Mouse (Mus musculus) gonadal fat pad, adult 2 months (tissue): Measurements from ENCODE around the gene Faf1. TPM values are rescaled to one million over a fixed set of nuclear protein-coding genes. Genes with fewer than 3 reads are reported as not detected.

Experiments used
- DNase-seq: peaks from one replicate; pipeline ENCODE4 v3.0.0-alpha.2; 2012; ENCODE audit warnings: low read depth
- polyA plus RNA-seq: library from polyadenylated mRNA; depleted of rRNA; stranded (reverse); fragments of >200 nt; gene quantifications from 2 replicates; pipeline ENCODE4 v1.2.3, GENCODE M21; 2012; rRNA removed

Faf1 gene
- 11.1 and 11.2 TPM in 2 replicates for polyA plus RNA-seq

DNA sequence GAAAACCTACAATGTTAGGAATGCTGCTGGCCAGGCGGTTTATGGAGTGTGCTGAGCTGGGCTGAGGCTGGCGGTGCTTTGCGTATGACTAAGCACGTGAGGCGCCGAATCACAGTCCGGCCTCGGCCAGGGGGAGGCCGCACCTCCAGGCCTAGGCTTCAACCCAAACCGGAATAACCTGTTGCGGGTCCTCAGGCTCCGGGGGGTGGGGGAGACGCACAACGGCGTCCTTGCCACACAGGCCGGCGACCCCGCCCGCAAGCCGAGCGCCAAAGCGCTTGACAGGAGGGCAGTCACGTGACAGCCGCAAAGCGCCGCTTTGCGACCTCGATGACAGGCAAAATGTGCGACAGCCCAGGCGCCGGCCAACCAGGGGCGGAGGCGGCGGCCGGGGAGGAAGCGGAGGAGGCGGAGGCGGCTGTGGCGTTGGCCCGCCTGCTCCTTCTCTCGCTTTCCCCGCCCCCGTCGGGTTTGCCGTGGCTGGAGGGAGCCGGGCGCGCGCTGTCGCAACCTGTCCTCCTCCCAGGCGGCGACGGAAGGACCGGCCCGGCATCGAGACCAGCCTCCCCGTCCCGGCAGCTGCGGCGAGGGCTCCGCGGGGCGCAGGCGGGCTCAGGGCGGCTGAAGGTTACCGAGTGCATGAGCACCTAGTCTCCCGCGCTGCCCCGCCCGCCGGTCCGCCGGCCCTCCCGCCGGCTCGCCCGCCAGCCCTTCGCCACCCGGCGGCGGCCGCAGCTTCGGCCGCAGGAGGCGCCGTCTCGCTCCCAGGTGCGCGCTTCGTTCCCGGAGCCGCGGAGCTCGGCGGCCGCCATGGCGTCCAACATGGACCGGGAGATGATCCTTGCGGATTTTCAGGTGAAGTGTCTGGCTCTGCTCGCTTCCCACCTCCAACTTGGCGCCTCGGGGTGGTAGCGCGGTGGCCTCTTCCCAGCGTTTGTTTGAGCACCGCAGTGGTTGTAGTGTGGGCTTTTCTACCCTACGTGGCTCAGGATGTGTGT lies at the start of gene Faf1:
Faf1 (plus strand) TSS at position 371 of the 998 bp plus-strand sequence.
- DNase-seq = no peak

DNA sequence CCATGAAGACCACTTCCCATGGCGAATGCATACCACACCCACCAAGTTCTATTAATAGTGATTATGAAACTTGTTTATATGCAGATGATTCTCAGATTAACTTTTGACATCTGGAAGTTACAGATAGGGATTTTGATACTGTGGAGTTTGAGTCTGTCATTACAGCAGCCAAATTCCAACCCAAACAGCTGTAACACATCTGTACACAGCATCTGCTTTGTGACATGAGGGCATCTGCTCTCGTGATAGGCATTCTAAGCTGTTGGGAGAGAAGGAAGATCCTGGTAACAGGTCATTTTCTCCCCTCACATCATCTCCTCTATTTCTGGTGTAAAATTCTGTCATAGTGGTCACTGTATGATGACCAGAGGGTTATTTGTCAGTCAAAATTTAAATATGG lies 46.2 kb upstream of the Faf1 start:
- no peak for DNase-seq

DNA sequence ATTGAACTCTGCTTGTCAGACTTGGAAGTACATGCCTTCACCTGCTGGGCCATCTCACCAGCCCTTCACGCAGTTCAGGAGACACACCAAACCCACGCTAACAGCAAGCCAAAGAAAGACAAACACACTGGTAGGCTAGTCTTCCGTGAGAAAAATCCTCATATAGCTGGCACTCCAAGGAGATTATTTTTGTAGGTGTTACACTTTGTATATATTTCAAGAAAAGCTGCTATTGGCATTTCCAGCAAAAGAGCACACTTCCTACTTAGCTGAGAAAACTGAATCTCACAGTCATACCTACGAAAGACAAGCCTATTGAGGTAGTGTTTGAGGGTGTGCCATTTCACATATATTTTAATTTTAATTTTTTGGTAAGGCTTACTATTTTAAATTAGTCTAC lies 45.4 kb upstream of the Faf1 start:
- no peak for DNase-seq

DNA sequence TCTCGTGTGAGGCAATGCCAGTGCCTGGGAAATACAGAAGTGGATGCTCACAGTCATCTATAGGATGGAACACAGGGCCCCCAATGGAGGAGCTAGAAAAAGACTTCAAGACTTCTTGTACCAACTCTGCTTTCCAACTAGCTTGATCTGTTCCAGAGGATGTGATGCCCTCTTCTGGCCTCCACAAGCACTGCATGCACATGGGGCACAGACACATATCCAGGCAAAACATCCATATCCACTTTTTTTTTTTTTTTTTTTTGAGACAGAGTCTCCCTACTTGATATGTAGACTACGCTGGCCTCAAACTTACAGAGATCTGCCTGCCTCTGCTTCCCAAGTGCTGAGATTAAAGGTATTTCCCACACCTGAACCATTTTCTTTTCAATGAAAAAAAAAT lies 41.4 kb upstream of the Faf1 start:
- DNase-seq = no peak

DNA sequence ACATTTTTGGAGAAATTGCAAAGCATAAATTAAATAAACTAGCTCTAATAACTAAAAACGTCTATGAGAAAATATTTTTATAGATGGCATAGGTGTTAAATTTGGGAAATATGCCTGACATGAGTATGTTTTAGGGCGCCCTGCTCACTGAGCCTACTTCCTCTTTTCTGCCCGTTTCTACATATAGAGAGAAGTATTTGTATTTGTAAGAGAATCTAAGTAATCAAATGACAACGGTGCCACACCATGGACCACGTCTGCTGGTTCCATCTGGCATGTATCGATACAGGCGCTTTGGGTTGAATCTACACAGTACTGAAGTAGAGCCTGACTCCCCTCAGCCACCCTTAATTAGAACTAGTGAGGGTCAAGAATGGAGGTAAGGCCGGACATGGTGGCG lies 37.0 kb upstream of the Faf1 start:
- no peak for DNase-seq

DNA sequence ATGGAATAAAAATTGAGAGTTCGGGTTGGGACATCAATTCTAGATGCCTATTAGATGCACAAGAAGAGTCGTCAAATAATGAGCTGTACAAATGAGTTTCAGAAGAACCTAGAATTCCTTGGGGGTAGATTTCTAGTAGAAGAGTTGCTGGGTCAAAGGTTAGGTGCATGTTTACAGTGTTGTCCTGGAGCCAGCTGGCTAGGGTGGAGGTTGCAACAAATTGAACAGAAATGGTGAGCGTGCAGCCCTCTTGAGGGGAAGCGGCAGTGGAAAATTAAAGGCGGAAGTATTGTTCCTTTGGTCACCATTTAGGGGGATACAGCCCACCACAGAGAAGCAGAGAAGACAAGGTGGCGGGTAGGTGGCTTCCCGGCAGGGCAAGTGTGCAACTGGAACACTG lies 36.2 kb upstream of the Faf1 start:
- no peak for DNase-seq

DNA sequence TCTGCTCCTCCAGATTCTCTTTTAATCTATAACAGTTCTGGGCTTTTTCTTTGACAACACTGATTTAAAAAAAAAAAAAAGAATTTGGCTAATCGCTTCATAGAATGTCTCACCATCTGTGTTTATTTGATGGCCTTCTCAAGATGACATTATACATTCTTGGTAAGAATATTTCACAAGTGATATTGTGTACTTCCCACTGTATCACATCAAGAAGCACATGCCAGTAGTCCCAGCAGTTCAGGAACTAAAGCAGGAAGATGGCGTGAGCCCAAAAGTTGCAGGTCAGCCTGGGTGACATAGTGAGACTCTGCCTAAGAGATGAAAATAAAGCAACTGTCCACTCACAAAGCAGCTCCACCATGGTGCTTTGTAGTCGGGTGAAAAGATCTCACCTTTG lies 34.9 kb upstream of the Faf1 start:
- no peak for DNase-seq

DNA sequence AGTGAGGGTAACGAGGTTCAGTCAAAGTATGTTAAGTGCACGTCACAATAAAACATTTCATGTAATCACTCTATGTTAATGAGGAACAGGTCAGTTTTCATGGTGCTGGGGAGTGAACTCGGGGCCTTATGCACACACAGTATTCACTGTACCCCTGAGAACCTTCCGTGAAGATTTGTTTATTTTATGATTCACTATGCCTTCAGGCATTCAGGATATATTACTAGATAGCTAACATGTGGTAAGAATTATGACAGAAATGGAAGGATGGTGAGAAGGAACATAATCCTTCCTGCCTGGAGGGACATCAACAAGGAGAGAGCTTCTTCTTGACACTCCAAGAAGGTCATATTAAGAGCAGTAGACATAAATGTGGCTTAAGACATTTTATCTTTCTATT lies 29.1 kb upstream of the Faf1 start:
- DNase-seq = no peak

DNA sequence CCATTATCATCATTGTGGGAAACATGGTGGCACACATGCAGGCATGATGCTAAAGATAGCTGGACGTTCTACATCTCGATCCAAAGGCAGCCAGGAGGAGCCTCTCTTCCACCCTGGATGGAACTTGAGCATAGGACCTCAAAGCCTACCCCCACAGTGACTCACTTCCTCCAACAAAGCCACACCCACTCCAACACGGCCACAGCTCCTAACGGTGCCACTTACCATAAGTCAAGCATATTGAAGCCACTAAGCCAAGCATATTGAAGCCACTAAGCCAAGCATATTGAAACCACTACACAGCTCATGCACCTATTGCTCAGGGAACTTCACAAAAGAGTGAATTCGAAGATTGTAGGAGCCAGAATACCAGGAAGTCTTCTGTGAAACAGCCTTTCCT lies 27.1 kb upstream of the Faf1 start:
- no peak for DNase-seq

DNA sequence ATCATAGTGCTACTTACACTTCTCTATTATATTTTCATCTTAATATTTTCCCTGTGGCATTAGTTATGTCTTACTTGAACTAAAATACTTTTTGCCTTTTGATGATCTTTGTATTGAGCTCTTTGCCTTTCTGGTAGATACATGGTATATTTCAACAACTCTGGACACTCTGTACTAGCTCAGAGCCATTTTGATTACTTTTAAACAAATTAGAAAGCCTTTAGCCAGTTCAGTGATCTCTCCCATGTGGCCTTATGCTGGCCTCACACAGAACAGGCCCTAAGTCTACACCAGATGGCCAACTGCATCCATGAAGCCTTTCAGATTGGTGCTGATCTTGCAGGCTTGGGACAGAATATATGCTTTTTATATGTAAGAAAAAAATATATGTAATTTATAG lies 23.1 kb upstream of the Faf1 start:
- no peak for DNase-seq

DNA sequence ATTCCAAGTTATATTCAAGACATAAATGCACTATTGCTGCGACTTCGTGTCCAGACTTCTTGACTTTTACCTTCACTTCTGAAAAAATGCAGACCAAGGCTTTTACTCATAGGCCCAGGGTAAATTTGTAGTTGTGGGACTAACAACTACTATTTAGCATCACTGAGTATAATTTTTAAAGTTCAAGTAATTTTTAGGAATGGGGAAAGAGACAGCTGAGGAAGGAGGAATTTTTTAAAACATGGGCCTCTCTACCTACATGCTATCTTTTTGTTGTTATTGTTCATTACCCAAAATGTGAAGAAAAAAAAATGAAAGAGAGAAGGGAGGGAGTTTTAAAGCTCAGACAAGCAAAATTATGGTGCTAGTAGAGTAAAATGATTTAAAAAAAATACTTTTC lies 21.7 kb upstream of the Faf1 start:
- no peak for DNase-seq

DNA sequence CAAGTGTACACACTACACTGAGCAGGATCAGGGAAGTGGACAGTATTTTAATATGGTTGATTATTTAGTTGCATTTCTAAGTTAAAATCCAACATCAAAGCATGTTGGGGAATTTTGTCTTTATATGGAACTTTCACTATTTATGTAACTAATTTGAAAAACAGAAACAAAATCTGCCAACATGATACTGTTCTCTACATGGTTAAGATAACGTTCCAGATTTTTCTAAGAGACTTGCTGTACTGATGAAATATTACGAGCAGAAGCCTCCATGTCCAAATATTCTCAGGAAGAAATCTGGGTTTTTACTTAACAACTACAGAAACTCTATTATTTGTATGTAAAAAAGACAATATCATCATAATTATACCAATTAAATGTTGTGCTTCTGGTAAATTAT lies 20.6 kb upstream of the Faf1 start:
- no peak for DNase-seq

DNA sequence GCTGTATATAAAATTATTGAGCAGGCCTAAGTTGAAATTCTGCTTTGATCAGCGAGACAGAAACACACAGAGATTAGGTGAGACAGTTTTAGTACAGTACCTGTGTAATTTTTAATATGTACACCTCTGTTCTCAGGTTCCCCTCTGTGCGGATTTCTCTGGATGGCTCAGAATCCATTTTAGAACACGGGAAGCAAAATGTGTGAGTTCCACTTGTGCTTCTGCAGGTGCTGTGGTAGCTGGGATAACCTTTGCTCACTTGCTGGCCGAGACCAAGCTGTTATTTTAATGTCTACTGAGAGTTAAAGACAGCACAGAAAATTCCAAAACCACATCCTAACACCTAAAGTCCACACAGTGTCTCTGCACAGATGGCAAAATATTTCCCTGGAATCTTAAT lies 20.1 kb upstream of the Faf1 start:
- no peak for DNase-seq

DNA sequence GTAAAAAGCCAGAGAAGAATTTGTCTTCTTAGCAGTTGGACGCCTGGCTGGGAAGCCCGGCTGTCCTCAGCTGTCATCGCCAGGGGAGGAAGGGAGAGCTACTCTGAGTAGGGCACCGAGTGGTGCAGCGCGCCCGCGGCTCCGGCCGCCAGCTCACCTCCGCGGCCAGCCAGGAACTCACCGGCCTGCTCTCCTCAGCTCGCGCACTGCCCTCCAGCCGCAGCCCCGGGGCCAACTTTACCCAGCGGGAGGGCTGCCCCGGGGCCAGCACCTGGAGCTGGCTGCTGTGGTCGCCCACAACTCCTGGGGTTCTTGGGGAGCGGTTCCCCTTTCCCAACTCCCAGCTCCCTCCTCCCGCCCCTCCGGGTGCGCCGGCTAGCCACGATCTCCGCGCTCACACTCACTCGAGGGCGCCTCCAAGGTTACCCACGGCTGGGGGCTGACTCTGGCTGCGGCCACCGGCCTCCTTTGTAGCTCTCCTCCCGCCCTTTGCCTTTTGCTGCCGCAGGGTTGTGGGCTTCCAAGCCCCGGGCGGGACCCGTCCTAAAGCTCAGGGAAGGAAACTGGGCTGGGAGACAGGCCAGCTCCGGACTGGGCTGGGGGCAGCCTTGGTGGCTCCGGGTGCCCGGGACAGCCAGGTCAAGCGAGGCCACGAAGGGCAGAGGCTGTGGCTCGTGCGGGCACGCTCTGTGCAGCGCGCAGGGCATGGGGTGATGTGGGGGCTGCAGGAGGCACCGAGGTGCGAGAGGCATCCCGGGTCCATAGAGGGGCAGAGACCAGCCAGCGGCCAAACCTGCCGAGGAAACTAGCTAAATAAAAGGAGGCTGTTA lies 19.2 kb upstream of the Faf1 start:
- DNase-seq = no peak

DNA sequence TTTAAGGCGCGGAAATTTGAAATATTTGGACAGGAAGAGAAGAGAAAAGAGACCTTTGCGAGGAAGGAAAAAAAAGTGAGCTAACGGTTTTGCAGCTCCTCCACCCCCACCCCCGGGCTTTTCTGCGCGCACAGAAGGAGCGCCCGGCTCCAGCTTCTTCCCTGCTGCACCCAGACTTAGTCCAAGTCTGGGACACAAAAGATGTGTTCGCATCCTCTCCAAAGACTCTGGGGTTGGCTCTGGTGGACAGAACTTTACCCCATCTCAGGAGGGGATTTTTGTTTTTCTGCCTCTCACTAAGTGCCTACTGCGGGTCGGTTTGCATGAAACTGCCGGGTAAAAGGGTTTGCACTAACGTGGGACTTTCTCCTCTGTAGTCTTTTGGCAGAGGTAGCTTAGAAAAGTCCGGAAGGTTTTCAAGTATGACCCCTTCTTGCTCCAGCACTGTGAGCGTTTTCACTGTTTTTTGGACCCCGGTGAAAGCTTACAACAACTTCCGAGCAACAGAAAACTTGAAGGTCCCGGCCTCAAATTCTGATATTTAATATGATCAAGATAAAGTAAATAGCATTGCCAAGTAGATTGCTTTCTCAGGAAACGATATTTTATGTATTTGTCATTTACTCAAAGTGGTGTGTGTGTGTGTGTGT lies 18.4 kb upstream of the Faf1 start:
- no peak for DNase-seq

DNA sequence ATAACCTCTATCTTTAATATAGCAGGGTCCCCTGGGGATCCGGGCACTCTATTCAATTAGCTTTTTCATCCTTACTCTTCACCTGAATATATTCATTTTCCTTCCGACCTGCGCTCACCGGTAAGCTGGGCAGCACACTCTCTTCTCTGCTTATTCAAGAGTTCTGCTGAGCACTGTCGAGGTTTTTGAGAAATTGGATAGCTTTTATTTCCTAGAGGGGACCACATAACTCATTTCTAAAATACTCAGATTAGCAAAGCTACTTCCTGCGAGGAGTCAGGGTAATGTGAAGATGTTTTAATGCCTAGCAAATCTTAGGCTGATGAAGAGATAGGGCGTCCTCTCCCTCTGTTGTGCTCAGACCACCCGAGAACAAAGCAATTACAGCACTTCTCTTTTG lies 17.6 kb upstream of the Faf1 start:
- DNase-seq = no peak

DNA sequence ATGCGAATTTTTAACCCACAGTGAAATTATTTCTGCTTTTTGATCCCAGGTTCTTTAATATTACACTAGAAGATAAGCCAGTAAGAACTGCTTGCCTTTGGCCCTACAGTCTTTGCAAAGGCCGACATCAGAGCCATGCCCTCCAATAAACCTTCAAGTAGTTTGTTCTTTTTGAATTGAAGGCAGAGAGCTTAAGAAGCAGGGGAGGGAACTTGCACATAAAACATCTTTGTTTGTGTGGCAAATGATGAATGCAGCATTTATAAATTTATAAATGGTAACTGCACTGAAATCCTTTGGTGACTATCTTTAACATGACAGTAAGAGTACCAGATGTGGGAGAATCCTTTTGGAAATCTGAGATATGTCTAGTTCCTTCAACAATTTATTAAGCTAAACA lies 16.8 kb upstream of the Faf1 start:
- no peak for DNase-seq

DNA sequence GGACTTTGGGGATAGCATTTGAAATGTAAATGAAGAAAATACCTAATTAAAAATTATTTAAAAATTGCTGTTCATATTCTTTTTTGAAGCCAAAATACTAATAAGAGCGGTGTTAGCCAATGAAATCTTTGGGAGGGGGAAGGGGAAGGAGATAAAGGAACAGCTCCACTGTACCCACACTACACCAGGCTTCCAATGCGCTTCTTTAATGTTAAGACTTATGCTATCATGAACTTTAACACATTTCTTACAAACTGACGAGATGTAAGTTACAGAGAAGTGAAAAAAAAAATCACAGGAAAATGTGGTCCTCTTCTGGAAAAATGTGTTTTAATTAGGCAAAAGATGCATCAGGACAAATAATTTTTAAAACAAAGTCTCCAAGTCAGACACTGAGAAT lies 15.8 kb upstream of the Faf1 start:
- no peak for DNase-seq

DNA sequence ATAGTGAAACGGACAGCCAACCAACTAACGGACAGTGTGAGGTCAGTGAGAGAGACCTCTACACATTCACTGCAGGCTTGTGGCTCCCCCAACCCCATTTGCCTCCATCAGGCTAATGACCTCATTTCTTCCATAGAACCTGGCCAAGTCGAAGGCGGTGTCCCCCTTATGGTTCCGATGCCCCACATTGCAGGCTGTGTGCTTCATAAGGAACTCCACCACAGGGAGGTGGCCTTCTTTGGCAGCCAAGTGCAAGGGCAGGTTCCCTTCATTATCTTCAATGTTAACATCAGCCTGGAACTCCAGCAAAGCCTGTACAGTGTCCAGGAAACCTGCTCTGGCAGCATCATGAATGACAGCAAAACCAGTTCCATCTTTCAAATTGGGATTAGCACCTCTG lies 15.2 kb upstream of the Faf1 start:
- no peak for DNase-seq

DNA sequence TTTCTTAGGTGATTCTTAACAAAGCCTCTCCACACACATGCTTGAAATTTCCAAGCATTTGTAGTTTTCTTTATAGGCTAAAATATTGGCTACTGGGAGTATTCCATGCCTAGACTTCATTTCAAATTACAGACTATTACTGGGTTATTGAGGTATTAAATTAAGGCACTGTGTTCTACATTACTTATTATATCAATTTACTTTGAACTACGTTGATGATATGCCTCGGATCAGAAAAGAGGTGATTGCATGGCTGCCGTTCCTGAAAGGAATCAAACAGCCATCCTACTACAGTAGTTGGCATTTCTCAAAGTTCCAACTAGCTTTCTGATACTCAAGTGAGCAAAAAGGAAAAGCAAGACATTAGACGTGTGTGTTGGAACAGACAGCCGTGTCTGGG lies 14.1 kb upstream of the Faf1 start:
- DNase-seq = no peak

DNA sequence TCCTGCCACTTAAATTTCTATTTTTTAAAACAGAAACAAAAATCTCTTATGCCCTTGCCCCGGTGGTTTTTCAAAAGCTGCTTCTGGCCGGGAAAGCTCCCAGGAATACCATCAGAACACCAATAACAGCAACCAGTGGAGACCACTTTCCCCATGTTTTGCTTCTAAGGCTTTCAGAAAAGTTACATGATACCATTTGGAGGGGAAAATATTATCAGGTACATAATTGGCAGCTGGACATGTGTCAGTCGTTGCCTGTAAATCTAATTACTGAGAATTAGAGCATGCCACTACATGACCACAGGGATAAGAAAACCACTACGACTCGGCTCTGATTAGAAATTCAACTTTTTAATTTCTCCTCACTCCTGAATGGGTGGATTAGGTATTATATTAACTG lies 12.3 kb upstream of the Faf1 start:
- DNase-seq = no peak
